Mouse (Mus musculus) frontal cortex, postnatal 10 days (tissue): ENCODE results near the gene Accsl.
A peak's percentile ranks its signal among the peaks of the same experiment; 100 is the strongest.

Experiments used
- DNase-seq, 2 experiments: peaks; one replicate each; pipeline ENCODE4 v3.0.0; 2022; ENCODE audit warnings: low spot score in 2 of 2, mixed read lengths in 1 of 2

The Accsl gene

GRCm38 (mm10) chr2:93874606-93875005 lies 5.6 kb upstream of the Accsl start:
- no peak for DNase-seq

- DNase-seq, result no peak
Measured at GRCm38 (mm10) chr2:93874227-93874514, 5.2 kb upstream of the Accsl start.

GRCm38 (mm10) chr2:93873449-93874226 lies 4.7 kb upstream of the Accsl start:
- DNase-seq, result no peak

GRCm38 (mm10) chr2:93872257-93872656 lies 3.3 kb upstream of the Accsl start:
- no peak for DNase-seq

- DNase-seq, result no peak
Measured at GRCm38 (mm10) chr2:93871411-93871925, 2.5 kb upstream of the Accsl start.

GRCm38 (mm10) chr2:93870842-93871241 lies 1.9 kb upstream of the Accsl start:
- DNase-seq, result peak; percentile 58 to 74

- DNase-seq, result no peak
Measured at GRCm38 (mm10) chr2:93868566-93868965, 391 bp downstream of the Accsl start.

GRCm38 (mm10) chr2:93863229-93863628 lies 5.7 kb downstream of the Accsl start:
- no peak for DNase-seq

- no peak for DNase-seq
Measured at GRCm38 (mm10) chr2:93858845-93859244, 10.1 kb downstream of the Accsl start.

- DNase-seq, result no peak
Measured at GRCm38 (mm10) chr2:93851303-93851702, 17.7 kb downstream of the Accsl start.

- DNase-seq, result no peak
Measured at GRCm38 (mm10) chr2:93850317-93850944, 18.5 kb downstream of the Accsl start.

GRCm38 (mm10) chr2:93849505-93850089 lies 19.4 kb downstream of the Accsl start, which contains the start of gene Accs:
Gene Accs (minus strand): TSS chr2:93849943.
- DNase-seq, result peak in 1 of 2 experiments; percentile 65

- DNase-seq, result no peak
Measured at GRCm38 (mm10) chr2:93841349-93841748, 27.6 kb downstream of the Accsl start.

- DNase-seq, result no peak
Measured at GRCm38 (mm10) chr2:93840109-93840508, 28.8 kb downstream of the Accsl start.

- DNase-seq, result no peak
Measured at GRCm38 (mm10) chr2:93838931-93839330, 30.0 kb downstream of the Accsl start.

- DNase-seq, result no peak
Measured at GRCm38 (mm10) chr2:93836232-93836785, 32.6 kb downstream of the Accsl start.

GRCm38 (mm10) chr2:93835596-93835995 lies 33.4 kb downstream of the Accsl start:
- DNase-seq, result no peak

- peak in 1 of 2 experiments; percentile 53 for DNase-seq
Measured at GRCm38 (mm10) chr2:93823519-93823918, 45.4 kb downstream of the Accsl start.

- DNase-seq, result peak; percentile 76 to 91
Measured at GRCm38 (mm10) chr2:93822045-93822749, 46.8 kb downstream of the Accsl start, which contains the start of gene Ext2. Gene Ext2 (minus strand): TSS chr2:93822568.

GRCm38 (mm10) chr2:93817791-93818190 lies 51.2 kb downstream of the Accsl start:
- DNase-seq, result no peak

GRCm38 (mm10) chr2:93813343-93813742 lies 55.6 kb downstream of the Accsl start:
- DNase-seq, result no peak

GRCm38 (mm10) chr2:93811812-93812211 lies 57.1 kb downstream of the Accsl start:
- no peak for DNase-seq
